Mouse (Mus musculus) erythroid progenitor cell, adult 5-6 weeks (primary cell): Measurements from ENCODE around the gene Sgsm1. TPM values are rescaled to one million over a fixed set of nuclear protein-coding genes. Genes with fewer than 3 reads are reported as not detected.
"Not testable (repeated sequence)": the region's sequence is repeated elsewhere in the genome, so short reads cannot be mapped to it uniquely, and the experiment has no call there.

ENCODE experiments used
- ATAC-seq: replicated peaks from 2 replicates; pipeline ENCODE4 v1.8.0; 2016; ENCODE audit warnings: moderate number of reproducible peaks, mild to moderate bottlenecking, moderate TSS enrichment, inconsistent platforms; ENCODE audit not compliant: poor library complexity, low FRiP score, severe bottlenecking
- total RNA-seq, 2 experiments: library from RNA; stranded (forward) in 1 of 2; stranded (reverse) in 1 of 2; fragments of 150-400 nt in 1 of 2; fragments of 186-747, 209-891 nt in 1 of 2; gene quantifications; 2 replicates each; pipeline versions ENCODE4 v1.2.3 to v1.2.4; 2015 to 2017; ENCODE audit warnings: low replicate concordance in 2 of 2

Gene Sgsm1
- 0.36 TPM in 1 of 2 replicates, not detected in the other for total RNA-seq (2015; ENCODE audit: low replicate concordance)
- not detected in 2 replicates for total RNA-seq (2017; ENCODE audit: low replicate concordance)

- ATAC-seq, result no peak
Observed at GRCm38 (mm10) chr5:113310377-113311003, at the start of gene Sgsm1. Gene Sgsm1, minus strand, starts transcription at chr5:113310786.

DNA sequence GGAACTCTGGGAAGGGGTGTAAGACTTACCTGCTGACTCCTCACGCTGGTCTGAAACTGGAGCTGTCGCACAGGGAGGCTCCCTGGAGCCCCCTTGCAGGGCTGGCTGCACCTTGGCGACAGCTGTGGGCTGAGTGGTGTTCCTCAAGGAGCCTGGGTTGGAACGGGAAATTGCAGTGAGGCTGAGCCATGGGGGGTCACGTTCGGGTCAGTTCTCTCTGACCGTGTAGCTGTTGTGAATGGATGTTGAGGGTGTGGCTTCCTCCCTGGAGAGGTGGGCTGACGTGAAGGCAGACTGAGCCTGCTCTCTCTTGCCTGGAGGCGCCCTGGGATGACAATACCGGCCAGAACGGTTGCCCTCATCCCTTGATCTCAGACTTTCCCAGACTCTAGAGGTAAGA lies 48.2 kb upstream of the Sgsm1 start:
- no peak for ATAC-seq

DNA sequence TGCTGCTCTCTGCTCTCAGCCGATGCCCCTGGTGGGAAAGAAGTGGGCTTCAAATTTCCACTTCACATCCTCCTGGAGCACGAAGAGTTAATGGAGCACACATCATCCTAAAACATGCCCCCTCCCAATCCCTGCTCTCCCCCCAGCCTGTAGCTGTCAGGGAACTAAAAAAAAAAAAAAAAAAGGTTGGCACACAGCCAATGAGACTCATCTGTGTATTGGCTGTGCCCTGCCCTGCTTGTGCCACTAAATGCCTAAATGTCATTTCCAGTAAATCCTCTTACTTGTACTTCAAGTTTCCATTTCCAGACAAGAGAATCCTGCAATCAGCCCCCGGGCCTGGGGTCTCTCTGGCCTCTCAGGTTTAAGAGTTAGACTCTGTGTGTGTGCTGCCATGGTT lies 47.1 kb upstream of the Sgsm1 start:
- ATAC-seq, result no peak

- ATAC-seq, result no peak
Observed at GRCm38 (mm10) chr5:113357186-113357585, 46.6 kb upstream of the Sgsm1 start, which contains the start of gene Aym1. Gene Aym1, plus strand, starts transcription at chr5:113357294.

DNA sequence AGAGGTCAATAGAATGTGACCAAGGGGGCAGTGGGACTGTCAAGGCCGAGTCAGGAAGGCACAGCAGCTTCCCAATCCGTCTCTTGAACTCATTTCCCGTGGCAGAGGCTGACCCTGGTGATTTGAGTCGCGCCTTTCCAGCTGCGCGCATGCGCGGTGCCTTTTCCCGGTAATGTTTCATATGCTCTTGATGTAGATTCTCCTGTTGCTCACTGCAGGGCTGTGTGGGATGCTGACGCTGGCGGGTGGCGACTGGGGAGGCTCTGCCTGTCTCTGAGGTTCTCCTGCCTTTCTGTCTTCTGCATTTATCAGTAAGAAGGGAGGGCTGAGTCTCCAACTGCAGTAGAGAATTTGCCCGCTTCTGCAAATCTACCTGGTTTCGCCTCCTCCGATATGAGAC lies 43.7 kb upstream of the Sgsm1 start:
- ATAC-seq, result no peak

DNA sequence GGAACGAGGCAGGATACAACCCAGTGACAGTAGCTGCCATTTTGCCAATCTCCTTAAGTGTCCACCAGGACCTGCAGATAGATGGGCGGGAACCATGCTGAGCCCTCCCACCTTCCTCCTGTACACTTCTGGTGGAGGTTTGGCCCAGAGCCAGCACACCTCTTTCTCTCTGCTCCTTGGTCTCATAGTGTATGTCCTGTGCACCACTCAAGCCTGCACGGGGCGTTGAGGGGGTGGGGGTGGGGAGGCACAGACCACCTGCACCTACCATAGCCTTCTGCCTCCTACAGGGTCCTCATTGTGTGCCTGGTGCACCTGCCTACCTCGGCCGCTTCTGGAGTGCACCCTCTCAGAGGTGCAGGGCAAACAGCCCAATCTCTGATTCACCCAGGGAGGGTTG lies 42.0 kb upstream of the Sgsm1 start:
- no peak for ATAC-seq

GRCm38 (mm10) chr5:113351768-113352167 lies 41.2 kb upstream of the Sgsm1 start:
- ATAC-seq, result no peak

GRCm38 (mm10) chr5:113349810-113350209 lies 39.2 kb upstream of the Sgsm1 start:
- ATAC-seq, result no peak

DNA sequence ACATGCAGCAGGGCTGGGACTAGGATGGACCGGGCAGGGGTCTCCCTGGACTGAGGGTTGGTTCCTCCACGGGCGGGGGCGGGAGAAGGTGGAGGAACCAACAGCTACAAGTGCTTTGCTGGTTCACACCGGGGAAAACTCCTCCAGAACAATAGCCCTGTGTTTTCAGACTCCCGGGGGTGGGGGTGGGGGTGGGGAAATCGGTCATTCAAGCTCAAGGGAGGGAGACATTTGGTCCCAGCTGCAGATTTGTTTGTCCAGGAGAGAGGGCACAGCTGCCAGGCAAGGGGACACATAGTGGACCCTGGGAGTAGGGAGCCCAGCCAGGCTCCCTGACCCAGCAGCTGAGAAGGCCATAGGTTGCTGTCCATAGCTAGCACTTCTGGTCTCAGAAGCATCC lies 38.6 kb upstream of the Sgsm1 start:
- ATAC-seq, result no peak

DNA sequence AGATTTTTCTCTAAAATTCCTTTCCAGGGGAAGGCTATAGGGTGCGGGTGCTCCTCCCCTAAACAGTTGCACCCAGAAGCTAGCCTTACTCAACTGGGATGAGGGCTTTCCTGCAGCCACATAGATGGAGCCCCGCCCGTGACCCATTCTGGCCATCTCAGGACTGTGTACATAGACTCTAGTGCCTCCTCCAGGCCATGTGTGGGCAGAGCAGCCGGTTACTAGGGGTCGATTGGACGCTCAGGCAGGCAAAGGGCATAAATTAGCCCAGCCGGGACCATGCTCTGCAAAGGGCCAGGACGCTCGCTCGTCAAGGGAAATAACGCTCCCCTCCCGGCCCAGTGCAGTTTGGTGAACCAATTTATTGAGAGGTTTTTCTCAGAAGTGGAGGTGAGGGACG lies 38.0 kb upstream of the Sgsm1 start:
- no peak for ATAC-seq

- ATAC-seq, result no peak
Observed at GRCm38 (mm10) chr5:113347593-113347992, 37.0 kb upstream of the Sgsm1 start.

DNA sequence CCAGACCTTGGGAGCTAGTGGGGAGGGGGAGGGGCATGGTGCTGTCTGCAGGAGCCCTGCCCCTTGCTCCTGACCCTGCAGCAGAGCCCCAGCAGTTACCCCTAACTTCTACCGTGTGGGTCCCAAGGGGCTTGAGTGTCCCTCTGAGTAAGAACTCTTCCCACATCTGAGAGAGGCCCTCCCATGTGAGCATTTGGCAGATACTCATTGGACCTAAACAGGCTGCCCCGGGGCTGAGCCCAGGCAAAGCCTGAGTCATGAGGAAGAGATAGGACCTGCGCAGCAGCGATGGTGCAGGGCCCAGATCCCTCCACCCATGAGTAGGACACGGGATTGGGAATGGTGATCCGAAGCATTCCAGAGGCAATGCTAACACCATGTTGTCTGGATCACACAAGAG lies 36.1 kb upstream of the Sgsm1 start:
- not testable (repeated sequence) for ATAC-seq

DNA sequence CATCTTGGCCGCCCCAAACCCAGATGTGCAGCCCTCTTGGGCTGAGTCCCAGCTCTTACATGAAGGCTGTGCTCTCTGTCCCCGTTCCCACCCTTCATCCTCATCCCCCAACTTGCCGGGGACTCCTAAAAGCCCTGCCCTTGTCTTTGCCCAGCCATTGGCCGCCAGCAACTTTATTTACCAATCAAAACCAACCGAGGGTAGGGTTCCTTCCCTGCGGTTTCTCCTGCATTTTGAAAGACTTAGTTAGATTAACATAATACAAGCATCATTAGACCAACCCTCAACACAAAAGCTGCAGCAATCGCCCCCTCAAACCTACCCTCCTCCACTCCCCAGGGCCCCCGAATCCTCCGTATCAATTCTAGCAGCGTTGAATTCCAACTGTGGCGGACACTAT lies 35.2 kb upstream of the Sgsm1 start:
- ATAC-seq, result no peak

- ATAC-seq, result no peak
Observed at GRCm38 (mm10) chr5:113344635-113345386, 34.2 kb upstream of the Sgsm1 start.

- ATAC-seq, result no peak
Observed at GRCm38 (mm10) chr5:113336281-113336680, 25.7 kb upstream of the Sgsm1 start.

- ATAC-seq, result no peak
Observed at GRCm38 (mm10) chr5:113335732-113336131, 25.1 kb upstream of the Sgsm1 start.

DNA sequence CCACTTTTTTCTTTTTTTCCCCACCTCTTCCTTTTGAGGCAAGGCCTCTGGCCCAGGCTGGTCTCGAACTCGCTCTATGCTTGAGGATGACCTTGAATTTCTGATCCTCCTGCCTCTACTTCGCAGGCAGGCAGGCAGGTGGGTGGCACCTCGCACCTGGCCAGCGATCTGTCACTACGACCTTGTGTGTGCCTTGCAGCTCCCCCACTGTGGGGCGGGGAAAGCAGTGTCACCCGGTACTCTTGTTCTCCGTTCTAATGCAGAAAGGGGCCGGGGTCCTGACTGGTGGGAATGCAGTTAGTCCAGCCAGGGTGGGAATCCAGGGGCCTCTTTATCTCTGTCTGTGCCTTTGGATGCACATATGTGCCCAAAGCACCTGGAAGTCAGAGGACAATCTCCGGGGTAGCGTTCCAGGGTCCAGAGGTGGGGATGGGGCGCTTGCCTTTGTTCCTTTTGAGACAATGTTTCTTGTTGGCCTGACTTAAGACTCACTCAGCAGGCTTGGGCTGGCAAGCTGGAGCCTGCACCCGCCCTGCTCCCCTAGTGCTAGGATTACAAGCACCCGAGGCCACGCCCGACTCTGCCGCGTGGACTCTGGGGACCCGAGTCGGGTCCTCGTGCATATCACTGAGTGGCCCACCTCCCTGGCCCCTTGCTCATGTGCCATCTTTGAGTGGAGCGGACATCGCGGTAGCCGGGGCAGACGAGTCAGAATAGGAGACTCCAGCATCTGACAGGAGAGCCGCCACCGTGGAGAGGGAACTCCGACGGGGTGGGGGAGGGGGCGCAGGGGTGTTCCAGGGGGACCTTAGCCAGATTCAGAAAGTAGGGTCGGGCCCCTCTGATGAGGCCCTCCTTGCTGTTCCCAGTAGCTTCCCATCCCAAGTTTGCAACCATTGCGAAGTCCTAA lies 24.3 kb upstream of the Sgsm1 start:
- ATAC-seq, result no peak

DNA sequence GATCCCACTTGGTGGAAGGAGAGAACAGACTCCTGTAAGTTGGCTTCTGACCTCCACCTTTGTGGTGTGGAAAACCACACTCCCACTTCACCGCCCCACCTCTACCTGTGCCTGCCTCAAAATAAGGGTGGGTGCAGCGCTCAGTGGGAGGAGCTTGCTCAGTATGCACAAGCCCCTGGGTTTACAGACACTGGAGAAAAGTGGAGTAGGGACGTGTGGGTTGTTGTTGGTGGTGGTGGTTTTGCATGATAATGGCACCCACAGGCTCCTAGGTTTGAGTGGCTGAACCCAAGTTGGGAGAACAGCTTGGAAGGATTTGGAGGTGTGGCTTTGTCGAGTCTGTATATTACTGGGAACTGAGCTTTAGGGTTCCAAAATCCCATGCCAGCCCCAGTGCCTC lies 22.3 kb upstream of the Sgsm1 start:
- ATAC-seq, result no peak

- ATAC-seq, result no peak
Observed at GRCm38 (mm10) chr5:113332239-113332638, 21.7 kb upstream of the Sgsm1 start.

DNA sequence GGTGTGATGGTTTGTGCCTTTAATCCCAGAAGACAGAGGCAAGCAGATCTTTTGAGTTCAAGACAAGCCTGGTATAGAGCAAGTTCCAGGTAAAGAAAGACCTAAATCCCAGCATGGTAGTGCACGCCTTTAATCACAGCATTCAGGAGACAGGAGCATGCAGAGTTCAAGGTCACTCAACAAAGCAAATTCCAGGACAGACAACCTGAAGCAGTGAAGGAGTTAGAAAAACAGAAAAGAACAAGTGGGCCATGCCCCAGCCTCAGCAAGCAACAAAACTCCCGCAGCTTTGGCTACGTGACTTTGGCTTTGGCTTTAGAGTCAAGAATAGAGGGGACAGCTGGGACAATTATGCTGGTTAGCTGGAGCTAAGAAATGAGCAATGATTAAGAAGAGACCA lies 19.6 kb upstream of the Sgsm1 start:
- ATAC-seq, result no peak
